Mouse (Mus musculus): Measurements from ENCODE around the gene Icam2.
"Not testable (repeated sequence)": the region's sequence is repeated elsewhere in the genome, so short reads cannot be mapped to it uniquely, and the experiment has no call there.

The Icam2 gene

DNA sequence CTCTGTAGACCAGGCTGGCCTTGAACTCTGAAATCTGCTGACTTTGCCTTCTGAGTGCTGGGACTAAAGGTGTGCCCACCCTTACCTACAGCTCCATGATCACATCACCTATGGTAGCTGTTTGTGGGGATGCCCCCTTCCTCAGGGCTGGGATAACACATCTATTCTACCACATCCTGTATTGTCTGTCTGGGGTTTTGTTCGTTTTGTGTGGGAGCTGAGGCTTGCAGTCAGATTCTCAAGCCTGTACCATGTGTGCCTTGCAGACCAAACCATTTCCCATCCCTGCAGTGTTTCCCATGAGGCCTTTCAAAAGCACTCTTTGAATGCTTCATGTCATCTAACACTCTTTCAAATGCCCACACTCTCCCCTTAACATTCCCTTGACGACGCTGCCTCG is 35.9 kb downstream of the Icam2 start:
- ATAC-seq (ENCODE audit: insufficient number of reproducible peaks, low FRiP score, low TSS enrichment): no peak

DNA sequence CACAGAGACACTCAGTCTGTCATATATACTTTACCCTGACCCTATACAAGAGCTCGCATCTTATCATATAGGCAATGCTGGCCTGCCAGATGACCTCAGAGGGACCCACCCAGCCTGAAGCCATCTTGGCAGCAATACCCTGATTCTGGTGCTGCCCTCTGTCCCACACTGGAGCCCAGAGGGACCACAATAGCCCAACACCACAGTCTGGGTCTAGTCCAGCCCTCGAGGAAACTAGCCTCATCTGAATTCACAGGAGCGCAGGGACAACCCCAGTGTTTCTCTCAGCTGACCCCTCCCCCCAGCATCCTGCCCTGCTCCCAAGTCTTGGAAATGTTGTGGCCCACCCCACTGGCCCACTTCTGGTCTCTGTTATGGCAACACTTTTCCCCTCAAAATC is 36.6 kb downstream of the Icam2 start:
- no peak for ATAC-seq (ENCODE audit: insufficient number of reproducible peaks, low FRiP score, low TSS enrichment)

- ATAC-seq (ENCODE audit: insufficient number of reproducible peaks, low FRiP score, low TSS enrichment): no peak
Measured at GRCm38 (mm10) chr11:106350853-106351252, 37.0 kb downstream of the Icam2 start.

GRCm38 (mm10) chr11:106349772-106350171 is 38.1 kb downstream of the Icam2 start:
- ATAC-seq (ENCODE audit: insufficient number of reproducible peaks, low FRiP score, low TSS enrichment): no peak

- ATAC-seq (ENCODE audit: insufficient number of reproducible peaks, low FRiP score, low TSS enrichment): no peak
Measured at GRCm38 (mm10) chr11:106344910-106345309, 43.0 kb downstream of the Icam2 start.

- ATAC-seq (ENCODE audit: insufficient number of reproducible peaks, low FRiP score, low TSS enrichment): no peak
Measured at GRCm38 (mm10) chr11:106340990-106341520, 46.8 kb downstream of the Icam2 start.

DNA sequence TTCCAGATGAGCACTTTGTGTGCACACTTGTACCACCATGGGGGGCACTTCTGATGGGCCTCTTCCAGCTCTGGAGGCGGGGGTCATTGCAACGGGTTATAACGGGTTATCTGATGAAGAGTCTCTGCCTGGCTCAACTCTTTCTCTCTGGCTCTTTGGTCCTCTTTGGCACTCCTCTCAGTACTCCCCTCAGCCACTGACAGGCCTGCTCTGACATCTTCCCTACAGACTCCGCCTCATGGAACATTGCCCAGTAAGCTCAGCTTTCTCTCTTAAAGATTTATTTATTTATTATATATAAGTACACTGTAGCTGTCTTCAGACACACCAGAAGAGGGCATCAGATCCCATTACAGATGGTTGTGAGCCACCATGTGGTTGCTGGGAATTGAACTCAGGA is 48.6 kb downstream of the Icam2 start:
- ATAC-seq (ENCODE audit: insufficient number of reproducible peaks, low FRiP score, low TSS enrichment): not testable (repeated sequence)

DNA sequence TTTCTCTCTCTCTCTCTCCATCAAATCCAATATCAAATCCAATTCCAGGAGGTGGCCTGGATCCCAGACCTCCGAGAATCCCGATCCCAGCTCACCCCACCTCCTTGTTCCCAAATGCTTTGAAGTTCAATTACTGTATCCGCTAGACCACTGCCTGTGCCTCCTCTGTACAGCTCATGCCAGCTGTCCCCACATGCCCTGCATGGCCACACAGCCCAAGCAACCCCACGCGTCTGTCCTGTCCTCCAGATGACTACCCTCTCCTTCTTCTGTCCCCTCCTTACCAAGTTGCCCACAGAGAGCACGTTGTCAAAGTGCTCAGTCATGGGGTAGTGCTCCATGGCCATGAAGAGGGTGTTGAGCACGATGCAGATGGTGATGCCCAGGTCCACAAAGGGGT is 49.0 kb downstream of the Icam2 start:
- no peak for ATAC-seq (ENCODE audit: insufficient number of reproducible peaks, low FRiP score, low TSS enrichment)

DNA sequence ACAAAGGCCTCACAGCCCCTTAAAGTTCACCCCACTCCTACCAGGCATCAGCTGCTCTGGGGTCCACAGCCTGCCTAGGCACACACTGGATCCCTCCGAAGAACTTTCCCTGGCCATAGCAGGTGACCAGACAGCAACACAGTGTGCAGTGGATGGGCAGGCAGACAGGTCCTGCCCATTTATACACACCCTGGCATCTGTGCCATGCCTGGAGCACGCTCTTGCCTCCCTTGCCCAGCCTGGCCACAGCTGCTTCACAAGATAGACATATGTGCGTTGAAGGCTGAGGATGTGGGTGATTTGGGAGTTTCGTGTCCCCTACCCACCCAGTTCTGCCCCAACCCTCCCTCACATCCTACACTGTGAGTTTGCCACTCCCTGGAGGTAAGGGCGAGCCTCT is 49.8 kb downstream of the Icam2 start:
- no peak for ATAC-seq (ENCODE audit: insufficient number of reproducible peaks, low FRiP score, low TSS enrichment)

DNA sequence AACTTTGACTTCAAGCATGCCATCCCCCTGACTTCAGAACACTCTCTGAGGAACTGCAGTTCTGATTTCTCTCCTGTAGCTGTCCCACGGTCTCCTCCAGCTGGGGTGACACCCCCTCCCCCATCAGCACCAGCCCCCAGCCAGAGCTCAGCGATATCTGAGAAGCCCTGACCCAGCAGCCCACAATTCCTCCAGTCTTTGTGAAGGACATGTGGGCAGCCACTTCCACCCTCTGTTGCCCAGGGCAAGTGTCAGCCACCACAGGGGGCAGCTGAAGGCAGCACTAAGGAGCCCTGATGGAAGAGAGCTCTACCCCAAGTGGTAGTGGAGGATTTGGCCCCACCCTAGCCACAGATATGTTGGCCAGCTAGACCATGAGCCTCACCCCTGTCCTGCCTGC is 53.8 kb downstream of the Icam2 start:
- no peak for ATAC-seq (ENCODE audit: insufficient number of reproducible peaks, low FRiP score, low TSS enrichment)

DNA sequence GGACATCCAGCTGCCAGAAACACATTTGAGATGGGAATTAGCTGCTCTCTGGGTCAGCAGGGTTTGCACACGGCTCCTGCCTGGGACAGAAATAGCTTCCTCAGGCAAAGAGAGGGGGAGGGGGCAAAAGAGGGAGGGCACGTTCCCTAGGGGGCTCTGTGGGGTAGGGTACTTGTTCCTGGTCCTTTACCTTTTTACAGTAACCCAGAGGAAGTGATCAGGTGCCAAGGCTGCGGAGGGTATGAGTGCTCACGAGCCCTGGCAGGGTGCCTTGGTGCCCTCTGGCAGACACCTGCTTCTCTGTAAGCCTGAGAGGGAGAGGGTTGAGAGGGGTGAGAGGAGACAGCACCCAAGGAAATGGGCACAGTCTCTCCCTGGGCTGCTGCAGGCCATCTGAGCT is 55.4 kb downstream of the Icam2 start:
- ATAC-seq (ENCODE audit: insufficient number of reproducible peaks, low FRiP score, low TSS enrichment): no peak

- ATAC-seq (ENCODE audit: insufficient number of reproducible peaks, low FRiP score, low TSS enrichment): no peak
Measured at GRCm38 (mm10) chr11:106329682-106330081, 58.2 kb downstream of the Icam2 start.

- no peak for ATAC-seq (ENCODE audit: insufficient number of reproducible peaks, low FRiP score, low TSS enrichment)
Measured at GRCm38 (mm10) chr11:106329128-106329527, 58.7 kb downstream of the Icam2 start.

- ATAC-seq (ENCODE audit: insufficient number of reproducible peaks, low FRiP score, low TSS enrichment): no peak
Measured at GRCm38 (mm10) chr11:106328521-106328920, 59.4 kb downstream of the Icam2 start.
